Mouse (Mus musculus): Measurements from ENCODE around the gene Atp6v1b1.
"Not testable (repeated sequence)": the region's sequence is repeated elsewhere in the genome, so short reads cannot be mapped to it uniquely, and the experiment has no call there.

The Atp6v1b1 gene

DNA sequence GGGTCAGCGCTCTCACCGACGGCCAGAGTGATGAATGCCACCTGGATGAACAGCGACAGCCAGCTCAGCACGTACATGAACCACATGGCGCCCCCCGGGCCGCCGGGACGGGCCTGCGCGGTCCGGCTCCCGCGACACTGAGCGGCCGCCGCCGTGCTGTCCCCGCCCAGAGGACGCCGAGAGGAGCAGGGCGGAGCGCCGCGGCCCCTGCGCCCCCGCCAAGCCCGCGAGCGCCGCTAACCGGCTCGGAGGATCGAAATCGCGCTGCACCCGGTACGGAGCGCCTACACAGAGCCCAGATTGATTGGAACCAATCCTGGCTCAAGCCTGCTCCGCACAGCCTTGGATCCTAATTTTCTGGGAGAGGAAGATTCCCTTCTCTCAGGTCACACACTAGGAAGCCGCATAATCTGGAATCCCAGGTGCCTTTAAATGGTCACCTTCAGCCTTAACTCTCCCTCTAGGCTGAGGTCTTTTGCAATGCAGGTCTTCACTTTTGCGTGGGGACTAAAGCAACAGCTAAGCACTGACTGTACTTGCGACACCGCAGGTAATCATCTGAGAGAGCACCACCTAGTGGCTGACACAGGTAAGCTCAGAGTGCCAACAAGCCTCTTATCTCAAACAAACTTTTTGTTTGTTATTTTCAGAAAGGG lies 33.0 kb downstream of the Atp6v1b1 start, which contains the start of gene Tex261:
Gene Tex261, minus strand, starts transcription at position 176 of the 656 bp plus-strand sequence.
- DNase-seq = peak; percentile 94 to 95

DNA sequence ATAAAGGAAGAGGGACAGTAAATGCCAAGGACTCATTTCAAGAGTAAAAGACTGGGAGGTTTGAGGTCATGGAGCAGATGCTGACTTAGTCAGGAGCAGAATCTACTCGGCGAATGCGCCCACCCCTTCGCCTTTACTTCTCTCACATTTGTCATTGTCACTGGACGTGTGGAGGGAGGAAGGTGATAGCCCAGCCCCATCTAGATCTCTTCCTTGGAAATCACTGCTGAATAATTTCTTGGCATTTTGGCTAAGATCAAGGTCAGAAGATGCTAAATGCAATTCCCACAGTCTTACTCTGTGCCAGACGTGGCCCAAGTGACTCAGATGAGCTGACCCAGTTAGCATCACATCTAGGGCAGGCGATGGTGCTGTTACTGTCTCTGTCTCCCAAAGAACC lies 35.5 kb downstream of the Atp6v1b1 start:
- DNase-seq = no peak

DNA sequence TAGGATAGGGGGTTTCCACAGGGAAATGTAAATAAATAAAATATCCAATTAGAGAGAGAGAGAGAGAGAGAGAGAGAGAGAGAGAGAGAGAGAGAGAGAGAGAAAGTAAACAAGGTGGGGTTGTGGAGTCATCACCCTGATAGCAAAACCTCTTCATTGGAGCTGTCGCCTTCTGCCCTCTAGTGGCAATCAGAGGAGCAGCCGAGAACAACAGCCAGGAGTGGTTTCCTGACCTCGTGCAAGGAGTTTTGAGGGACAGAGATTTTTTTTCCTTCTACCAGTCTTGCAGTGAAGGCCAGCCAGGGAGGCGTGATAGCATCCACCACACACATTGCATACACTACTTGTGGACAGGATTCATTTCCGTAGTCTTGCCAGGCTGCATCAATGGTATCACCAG lies 36.2 kb downstream of the Atp6v1b1 start:
- peak; percentile 68 to 74 for DNase-seq

DNA sequence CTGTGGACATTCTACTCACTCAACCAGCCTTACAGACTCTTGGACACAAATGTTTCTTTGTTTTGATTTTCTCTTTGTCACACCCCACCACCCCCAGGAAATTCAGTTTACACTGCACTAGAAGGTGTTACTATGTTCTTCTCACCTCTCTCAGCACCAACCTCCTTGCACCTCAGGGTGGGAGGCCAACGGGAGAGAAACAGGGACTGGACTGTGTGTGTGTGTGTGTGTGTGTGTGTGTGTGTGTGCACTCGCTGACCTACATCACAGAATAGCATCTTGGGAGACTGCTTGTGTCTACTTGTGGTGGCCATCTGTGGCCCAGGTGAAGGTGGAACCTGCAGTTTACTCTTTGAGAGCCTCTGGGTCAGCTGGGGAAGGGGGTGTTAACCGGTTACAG lies 43.6 kb downstream of the Atp6v1b1 start:
- no peak for DNase-seq

DNA sequence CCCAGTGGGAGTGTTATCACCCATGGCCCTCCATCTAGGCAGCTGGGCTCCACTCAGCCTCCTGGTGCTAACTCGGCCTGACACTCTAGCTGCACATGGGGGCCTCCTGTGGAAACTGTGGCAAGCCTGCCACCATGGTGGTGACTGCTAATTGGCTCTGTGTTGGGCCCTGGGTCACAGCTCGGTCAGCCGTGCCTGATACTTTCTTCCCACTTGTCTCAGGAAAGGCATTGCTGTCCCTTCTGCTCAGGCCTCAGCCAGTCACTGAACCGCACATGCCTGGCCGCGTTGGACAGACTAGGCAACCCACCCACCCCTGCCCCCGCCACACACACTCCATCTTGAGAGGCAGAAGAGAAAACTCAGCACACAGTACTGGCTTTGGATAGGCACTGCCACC lies 45.8 kb downstream of the Atp6v1b1 start:
- DNase-seq = peak in 1 of 2 experiments; percentile 33

DNA sequence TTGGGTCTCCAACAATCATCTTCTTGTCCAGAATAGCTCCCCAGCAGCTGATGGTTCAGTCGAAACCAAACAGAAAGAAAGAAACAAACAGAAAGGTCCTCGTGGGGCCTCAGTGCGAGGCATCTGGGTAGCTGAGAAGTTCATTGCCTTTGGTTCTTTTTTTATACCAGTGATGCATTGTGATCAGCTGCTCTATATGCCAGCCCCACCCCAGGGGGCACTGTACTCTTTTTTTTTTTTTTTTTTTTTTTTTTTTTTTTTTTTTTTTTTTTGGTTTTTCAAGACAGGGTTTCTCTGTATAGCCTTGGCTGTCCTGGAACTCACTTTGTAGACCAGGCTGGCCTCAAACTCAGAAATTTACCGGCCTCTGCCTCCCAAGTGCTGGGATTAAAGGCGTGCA lies 47.7 kb downstream of the Atp6v1b1 start:
- DNase-seq = not testable (repeated sequence)

DNA sequence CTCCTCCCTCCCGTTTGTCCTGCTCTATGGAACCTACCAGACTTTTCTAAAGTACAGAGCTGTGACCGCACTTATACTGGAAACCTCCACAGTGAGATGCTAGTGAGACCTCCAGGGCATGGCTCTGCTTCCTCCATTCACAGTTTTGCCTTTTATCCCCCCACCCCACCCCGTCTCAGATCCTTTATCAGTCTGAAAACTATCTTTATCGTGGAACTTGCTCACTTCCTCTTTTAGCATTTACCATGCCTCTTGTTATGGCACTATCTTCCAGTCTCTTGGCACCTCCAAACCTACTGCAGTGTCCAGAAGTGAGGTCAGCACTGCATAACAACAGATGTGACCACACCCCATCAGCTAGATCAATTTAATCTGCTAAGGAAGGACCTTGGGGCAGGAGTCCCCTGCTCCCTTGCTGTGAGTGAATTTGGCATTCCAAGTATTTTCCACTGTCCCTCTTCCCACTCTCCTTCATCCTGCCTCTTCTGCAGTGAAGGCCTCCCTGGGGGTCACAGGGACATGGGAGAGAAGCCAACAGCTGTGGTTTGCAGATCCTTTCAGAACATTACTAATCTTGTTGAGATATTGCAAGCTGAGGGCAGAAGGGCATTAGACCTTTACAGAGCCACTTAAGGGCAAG lies 48.6 kb downstream of the Atp6v1b1 start:
- no peak for DNase-seq

DNA sequence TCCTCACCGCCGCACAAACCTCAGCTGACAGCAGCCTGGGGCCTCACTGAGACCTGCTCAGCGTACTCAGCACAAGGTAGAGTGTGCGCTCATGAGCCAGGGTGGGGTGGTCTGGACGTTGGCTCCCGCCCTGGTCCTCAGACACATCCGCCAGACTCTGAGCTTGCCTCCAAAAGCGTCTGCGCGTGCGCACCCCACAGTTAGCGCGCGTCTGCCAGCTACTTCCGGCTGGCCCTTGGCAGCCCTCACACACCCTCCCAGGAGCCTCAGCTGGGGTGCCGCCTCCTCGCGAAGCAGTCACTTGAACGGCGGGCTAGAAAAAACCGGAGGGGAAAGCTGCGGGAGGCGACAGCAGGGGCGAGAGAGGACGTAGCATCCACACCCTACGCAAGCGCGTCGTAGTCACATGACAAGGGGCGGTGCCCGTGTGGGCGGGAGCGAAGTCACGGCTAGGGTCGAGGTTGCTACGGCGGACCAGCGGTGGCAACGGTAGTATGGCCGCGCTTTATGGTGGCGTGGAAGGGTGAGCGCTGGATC lies 52.0 kb downstream of the Atp6v1b1 start, which contains the start of gene Nagk:
Gene Nagk, plus strand, starts transcription at position 223 of the 537 bp plus-strand sequence.
- DNase-seq = peak; percentile 96 to 98

DNA sequence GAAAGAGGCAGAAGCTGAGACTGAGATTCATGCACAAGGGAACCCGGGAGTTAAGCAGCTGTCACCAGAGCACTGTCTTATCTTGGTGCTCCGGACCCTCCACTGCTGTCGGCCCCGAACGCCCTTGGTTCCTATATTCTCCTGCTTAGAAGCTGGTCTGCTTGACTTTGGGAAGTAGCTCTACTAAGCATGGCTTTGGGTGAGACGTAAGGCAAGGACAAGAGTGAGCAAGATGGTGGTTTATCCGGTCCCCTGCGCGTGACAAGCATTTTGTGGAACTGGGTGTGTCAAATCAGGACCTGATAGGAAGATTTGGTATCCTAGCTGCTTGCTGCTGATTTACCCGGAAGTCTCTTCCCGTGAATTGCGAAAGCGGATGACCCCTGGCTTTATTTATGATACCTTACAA lies 52.7 kb downstream of the Atp6v1b1 start:
- no peak for DNase-seq

DNA sequence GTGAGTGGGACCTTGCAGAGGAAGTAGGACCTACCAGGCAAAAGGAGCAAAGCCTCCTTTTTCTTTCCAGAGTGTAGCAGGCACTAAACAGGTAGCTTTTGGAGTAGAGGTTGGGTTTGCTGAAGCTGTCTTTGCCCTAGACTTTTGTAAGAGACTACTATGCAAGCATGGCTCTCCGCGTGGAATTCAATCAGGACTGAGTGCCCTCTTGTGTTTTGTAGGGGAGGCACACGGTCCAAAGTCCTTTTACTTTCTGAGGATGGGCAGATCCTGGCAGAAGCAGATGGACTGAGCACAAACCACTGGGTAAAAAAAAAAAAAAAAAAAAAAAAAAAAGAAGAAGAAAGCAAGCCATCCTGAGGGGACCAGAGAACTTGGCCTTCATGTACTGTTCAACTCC lies 53.9 kb downstream of the Atp6v1b1 start:
- DNase-seq = peak in 1 of 2 experiments; percentile 31

DNA sequence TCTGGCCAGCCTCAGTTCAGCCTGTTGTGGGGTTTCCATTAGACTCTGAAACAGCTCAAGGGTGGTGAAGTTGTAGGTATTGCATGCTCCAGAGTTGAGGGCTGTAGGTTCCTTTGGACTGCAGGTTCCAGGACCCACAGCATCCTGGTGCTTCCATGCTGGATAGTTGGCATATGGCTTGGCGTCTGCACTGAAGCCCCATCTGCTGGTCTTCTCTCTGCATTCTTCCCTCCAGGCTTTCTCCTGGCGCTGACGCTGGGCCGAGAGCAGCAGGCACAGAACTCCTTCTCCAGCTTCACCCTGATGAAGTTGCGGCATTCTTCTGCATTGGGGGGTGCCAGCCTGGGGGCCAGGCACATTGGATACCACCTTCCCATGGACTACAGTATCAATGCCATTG lies 59.2 kb downstream of the Atp6v1b1 start:
- DNase-seq = no peak

DNA sequence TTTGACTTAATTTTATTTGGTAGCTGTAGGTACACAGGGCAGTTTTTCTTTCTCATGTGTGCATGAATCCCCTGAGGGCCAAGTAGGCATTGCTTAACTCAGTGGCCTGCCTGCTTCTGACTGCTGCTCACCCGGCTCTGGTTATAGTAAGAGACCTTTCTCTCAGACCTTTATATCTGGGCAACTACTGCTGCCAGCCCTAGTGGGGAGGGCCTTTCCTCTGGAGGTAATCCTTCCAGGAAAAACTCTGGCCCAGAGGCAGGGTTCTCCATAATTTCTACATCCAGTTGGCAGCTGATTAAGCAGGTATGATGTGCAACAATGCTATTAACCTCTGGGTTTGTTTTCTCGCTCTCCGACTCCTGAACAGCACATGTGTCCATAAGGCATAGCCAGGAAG lies 60.1 kb downstream of the Atp6v1b1 start:
- DNase-seq = no peak

Measured in kidney, postnatal 4 days (tissue).